Mouse (Mus musculus) ovary, postnatal 14 days (tissue): ENCODE measurements at regions not wholly inside any gene's neighbourhood (a gene's known extent, or its start where the extent isn't known, plus 50 kb on each side); places are given as distances from the start of the nearest gene placed in this dataset.
"Not testable (repeated sequence)": the region's sequence is repeated elsewhere in the genome, so short reads cannot be mapped to it uniquely, and the experiment has no call there.

Source experiments
- DNase-seq: peaks from one replicate; pipeline ENCODE4 v3.0.0; 2022; ENCODE audit warnings: low spot score

GRCm38 (mm10) chr5:142281997-142282396, 119.3 kb upstream of the Foxk1 start:
- DNase-seq = no peak

- DNase-seq = no peak
Measured at GRCm38 (mm10) chr5:142287981-142288380, 113.3 kb upstream of the Foxk1 start.

GRCm38 (mm10) chr5:142291451-142291850, 109.8 kb upstream of the Foxk1 start:
- DNase-seq = no peak

GRCm38 (mm10) chr5:142296401-142296800, 104.9 kb upstream of the Foxk1 start:
- not testable (repeated sequence) for DNase-seq

DNA sequence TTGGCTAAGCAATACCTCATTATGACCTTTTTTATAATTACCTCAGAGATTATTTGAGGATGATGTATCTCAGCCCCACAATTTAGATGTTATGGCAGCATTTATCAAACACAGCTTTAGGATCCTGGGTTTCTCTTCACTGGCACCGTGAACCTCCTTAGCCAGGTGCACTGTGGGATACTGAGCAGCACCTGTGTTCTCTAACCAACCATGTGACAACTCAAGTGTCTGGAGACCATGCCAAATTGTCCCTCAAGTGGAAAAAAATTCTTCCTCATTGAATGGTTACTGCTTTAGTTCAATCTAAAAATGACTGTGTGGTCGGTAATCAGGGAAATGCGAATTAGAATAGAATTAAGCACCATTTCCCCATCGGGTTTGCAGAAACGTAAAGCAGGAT, 101.7 kb upstream of the Foxk1 start:
- DNase-seq = no peak

GRCm38 (mm10) chr5:142308511-142308910, 92.8 kb upstream of the Foxk1 start:
- DNase-seq = no peak

DNA sequence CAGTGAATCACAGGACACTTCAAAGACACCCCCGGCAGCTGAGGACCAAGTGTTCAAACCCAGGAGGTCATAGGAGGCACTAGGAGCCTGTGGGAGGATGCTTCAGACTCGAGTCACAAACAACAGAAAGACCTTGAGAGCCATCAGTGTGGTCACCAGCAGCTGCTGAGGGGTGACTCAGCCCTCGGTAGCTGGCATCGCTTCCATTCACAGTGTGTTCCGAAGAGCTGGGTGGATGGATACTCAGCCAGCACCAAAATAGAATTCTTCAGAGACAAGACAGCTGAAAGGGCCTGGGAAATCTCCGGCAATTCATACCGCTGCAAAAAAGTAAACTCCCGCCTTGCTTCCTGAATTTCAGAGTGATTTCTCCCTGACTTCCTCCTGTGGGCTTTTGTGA, 87.4 kb upstream of the Foxk1 start:
- no peak for DNase-seq

- no peak for DNase-seq
Measured at GRCm38 (mm10) chr5:142314466-142314865, 86.8 kb upstream of the Foxk1 start.

DNA sequence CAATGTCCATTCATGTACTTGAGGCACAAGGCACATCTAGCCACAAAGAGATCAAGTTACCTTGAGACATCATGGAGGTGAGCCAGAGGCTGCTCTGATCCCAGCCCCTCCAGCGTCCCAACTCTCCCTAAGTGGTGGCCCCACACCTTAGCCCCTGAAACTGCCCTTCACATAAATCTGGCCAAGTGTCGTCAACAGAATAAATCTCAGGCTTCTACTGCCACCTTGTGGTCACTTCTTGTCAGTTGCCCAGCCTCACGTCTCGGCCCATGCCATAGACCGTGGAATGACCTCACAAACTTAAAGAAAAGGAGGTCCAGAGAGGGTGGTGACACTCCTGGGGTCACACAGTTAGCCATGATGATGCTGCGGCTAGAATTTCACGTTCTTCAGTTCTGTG, 82.0 kb upstream of the Foxk1 start:
- DNase-seq = peak; percentile 64

DNA sequence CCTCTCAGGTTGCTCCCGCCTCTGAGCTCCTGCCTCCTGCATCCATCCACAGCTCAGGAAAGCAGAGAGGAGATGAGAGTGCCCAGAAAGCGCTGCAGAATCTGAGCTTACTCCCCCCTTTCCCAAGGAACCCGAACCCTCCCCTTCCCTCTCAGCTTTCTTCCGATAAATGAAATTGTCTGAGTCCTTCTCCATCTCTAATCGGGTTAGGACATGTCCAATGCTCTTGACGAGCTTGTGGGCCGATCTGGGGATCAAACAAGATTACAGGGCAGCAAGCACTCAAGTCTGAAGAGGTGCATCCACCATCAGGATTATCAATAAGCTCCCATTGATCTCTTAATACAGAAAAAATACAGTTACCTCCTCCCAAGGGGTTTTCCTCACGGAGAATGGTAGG, 80.0 kb upstream of the Foxk1 start:
- DNase-seq = no peak

GRCm38 (mm10) chr5:142324928-142325327, 76.4 kb upstream of the Foxk1 start:
- no peak for DNase-seq

DNA sequence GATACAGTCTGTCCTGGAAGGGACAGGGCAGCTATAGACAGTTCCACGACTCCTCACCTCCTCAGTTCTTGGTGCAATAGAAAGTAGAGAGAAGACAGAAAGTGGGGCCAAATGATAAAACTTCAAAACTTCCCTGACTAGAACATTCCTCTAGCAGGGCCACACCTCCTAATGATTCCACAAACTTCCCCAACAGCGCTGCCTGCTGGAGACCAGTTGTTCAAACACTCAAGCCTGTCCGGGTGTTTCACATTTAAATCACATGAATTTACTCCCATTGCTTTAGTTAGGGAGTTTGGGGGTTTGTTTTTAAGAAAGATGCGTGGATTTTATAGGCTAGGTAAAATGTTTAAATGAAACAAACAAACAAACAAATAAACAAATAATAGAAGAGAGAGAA, 75.7 kb upstream of the Foxk1 start:
- no peak for DNase-seq

GRCm38 (mm10) chr5:142327261-142327660, 74.0 kb upstream of the Foxk1 start:
- no peak for DNase-seq

DNA sequence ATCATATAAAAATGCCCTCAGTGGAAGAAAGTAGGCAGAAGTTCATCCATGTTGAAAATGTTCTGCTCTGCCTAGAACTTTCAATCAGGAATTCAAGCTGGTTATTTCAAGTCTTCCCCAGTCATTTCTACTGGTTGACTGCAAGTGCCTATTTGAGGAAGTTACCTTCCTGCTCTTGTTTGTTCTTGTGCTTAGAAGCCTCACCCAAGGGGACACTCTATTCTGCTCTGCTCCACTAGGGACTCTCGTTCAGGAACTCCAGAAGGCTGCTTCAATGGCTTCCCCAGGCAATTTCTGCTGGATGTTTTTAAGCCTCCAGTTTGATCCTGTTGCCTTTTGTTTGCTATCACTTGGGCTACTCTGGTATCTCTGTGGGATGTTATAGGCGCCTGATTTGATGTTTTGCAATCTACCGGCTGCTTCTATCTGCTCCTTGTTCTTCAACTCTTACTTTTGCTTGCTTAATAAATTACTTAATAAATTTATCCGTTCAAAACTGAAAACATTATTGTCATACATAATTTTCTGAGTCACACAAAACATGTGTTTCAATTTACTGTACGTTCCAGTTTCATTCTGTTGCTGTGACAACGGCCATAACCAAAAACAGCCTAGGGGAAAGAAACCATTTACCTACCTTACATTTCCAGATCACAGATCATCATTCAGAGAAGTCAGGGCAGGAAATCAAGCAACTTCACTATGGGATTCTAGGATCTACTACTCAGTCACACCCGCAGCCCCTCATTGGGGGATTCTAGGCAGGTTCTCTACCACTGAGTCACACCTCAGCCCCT, 71.4 kb upstream of the Foxk1 start:
- DNase-seq = no peak

- no peak for DNase-seq
Measured at GRCm38 (mm10) chr5:142332744-142333143, 68.6 kb upstream of the Foxk1 start.

DNA sequence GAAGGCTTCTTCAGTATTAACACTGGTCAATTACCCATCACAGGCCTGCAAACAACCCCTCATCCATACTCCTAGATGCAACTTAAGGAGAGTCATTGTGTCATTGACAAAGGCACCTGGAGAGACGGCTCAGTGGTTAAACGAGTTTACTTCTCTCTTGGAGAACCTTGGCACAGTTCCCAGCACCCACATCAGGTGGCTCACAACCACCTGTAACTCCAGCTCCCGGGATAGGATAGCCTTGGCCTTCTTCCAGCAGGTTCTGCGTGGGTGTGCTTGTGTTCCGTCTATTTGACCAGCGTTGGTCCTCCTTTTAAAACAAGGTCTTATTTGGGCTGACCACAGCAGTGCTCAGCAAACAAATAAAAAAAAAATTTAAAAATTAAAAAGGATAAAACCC, 63.9 kb upstream of the Foxk1 start:
- DNase-seq = peak; percentile 32

- no peak for DNase-seq
Measured at GRCm38 (mm10) chr5:142338051-142338450, 63.2 kb upstream of the Foxk1 start.

DNA sequence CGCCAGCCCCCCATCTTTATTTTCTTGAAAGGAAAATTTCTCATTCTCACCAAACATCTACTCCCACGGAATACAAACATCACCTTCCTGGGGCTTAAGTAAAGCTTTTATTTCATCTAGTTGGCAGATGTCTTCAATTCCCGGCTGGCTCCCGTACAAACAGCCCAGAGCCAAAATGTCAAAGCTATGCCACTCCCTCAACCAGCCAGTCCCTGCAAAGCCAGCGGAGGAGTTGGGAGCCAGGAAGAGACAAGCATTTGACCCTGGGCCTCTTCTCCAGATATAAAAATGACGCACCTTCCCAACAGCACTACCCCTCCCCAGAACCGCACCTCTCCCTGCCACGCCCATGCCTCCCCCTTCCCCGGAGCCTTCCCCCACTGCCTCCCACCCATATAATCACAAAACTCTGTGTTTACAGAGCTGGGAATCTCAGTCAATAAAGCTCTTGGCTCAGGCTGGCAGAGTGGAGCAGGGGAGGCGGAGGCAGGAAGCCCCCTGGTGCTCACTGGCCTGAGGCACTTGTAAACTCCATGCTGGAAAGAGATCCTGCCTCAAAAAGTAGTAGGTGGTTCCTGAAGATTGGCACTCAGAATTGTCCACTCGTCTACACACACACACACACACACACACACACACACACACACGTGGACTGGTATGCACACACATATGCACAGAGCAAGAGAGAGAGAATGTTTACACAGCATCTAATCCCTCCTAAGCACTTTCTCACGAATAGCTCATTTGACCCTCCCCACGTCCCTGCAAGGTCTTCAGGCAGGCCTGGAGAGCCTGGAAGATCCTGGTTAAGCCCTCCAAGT, 60.9 kb upstream of the Foxk1 start:
- DNase-seq = no peak

GRCm38 (mm10) chr5:142341026-142341432, 60.3 kb upstream of the Foxk1 start:
- DNase-seq = no peak

- no peak for DNase-seq
Measured at GRCm38 (mm10) chr5:142346454-142346853, 54.8 kb upstream of the Foxk1 start.

DNA sequence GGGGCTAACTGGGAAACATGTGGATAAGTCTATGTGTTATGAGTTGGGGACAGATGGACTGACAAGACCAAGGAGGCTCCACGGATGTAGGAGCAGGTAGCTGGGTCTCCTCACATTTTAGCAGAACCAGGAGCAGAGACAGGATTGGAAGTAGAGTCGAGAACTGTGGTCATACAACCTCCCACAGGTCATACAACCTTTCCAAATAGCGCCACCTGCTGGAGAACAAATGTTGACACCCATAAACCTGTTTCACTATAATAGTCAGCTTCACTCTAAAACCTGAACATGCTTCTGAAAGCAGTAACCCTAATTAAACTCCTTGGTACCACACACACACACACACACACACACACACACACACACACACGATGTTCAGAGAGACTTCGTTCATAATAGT, 50.7 kb upstream of the Foxk1 start:
- no peak for DNase-seq
